Mouse (Mus musculus) ovary, postnatal 36 days (tissue): Measurements from ENCODE around the gene Prkn.

Experiments used
- DNase-seq: peaks from one replicate; pipeline ENCODE4 v3.0.0; 2022; ENCODE audit warnings: low spot score, mixed read lengths

Prkn gene

DNA sequence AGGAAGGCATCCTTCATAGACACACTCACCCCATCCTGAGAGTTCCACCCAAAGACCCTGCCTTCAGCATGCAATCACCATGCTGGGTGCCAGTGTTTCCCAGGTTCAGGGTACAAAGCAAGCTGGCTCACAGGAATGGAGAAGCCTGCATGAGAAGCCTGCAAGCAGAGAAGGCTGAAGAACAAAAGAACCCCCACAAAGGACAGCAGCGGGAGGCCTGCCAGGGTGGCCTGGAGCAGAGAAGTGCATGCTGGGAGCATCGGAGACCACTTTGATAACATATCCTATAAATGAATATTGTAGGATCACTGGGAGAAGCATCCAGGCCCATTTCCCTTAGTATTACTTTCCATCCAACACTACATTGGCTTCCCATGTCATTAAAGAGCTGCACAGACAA is 692.6 kb downstream of the Prkn start:
- DNase-seq = no peak

- no peak for DNase-seq
Measured at GRCm38 (mm10) chr17:11533835-11534234, 693.7 kb downstream of the Prkn start.

DNA sequence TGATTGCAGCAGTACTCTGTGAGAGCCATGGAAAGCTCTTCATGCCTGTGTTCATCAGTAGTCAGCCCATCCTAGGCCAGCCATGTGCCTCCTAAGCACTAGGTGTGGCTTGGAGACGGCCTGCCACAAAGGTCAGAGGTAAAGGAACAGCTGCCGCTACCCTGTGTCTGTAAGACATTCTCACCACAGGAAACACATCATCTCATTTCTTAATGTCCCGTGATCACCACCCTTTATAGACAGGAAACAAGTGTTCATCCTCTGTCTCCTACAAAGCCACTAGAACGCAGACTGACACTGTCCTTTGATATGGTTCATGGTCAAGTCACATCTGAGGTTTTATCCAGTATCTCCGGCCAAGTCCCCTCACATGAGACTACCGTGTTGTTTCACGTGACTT is 698.6 kb downstream of the Prkn start:
- DNase-seq = no peak

- DNase-seq = no peak
Measured at GRCm38 (mm10) chr17:11541928-11542623, 701.9 kb downstream of the Prkn start.

- DNase-seq = no peak
Measured at GRCm38 (mm10) chr17:11550562-11550961, 710.4 kb downstream of the Prkn start.

GRCm38 (mm10) chr17:11565681-11566080 is 725.5 kb downstream of the Prkn start:
- DNase-seq = no peak

GRCm38 (mm10) chr17:11570392-11570791 is 730.2 kb downstream of the Prkn start:
- DNase-seq = no peak

DNA sequence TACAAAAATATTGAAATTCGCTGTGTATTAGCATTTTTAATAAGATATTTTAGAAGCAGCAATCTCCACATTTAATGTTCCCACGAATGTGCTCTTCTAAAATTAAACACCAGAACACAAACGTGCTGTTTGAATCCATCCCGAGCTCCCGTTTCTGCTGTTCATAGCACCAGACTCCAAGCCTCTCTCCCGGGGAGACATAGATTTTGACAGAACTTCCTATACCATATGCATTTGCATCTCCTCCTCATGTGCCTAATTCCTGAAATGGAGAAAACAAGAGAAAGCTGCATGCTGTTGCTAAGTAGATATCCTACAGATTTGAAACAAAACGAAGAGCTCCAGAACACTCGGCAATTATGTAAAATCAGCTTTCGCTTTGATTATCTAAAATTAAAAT is 733.5 kb downstream of the Prkn start:
- no peak for DNase-seq

DNA sequence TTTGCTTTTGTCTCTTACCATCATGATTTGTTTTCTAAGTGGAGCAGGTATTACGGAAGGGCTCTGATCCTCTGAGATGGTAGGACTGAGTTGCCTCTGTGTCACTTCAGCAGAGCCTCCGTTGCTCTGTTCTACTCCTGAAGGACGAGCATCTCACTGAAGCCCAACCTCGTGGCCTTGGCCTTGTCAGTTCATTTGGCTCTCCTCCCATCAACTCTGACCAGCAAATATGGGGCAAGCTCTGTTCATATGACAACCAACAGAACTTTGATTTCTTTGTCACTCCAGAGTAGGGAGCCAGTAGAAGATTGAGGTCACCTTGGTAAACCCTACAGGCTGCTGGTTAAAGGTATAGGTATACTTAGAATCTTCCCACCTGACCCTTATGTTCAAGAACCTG is 745.3 kb downstream of the Prkn start:
- no peak for DNase-seq

GRCm38 (mm10) chr17:11607931-11608330 is 767.7 kb downstream of the Prkn start:
- no peak for DNase-seq

DNA sequence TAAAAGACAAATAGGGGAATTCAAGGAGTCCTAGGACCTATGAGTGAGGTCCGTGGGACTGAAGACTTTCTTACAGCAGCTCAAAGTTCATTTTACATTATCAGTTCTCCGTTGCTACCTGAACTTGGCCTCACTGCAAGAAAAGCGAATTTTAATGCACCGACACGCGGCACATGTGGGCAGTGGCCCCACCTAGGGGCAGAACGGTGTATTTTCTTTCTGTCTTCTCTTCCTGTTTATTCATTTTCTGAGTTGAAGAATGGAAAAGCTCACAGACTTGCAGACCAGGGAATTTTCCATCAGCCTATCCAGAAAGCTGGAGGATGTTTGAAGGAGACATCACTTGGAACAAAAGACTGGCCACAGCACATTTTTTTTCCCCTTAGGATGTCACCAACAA is 771.3 kb downstream of the Prkn start:
- DNase-seq = peak; percentile 27

DNA sequence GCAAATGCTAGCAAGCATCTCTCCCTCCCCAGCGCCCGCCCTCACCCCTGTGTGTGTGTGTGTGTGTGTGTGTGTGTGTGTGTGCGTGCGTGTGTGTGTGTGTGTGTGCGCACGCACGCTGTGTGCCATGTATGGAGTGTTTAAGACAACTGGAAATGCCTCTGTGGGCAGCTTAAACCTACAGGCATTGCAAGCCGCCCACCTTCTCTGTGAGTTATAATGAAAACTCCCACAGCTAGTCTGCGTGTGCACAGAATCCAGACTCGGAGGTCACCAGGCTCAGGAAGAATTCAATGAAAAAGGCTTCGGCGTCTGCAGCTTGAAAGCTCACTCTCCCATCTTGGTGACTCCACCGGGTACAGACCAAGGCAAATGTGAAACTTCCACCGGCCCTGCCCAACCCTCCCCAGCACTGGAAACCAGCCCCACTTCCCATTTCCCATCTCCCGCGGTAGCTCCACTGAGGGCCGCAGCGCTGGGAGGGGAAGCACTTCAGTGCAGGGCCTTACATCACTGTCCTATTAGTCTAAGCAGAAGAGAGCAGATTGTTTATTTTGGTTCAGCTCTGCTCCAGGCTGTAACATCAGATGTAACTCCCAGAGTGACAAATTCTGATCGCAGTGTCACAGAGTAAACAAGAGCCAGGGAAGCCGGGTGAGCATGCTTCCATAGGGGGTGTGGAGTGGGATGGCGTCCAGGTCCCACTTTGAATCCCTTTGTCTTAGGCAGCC is 772.8 kb downstream of the Prkn start:
- DNase-seq = no peak

- no peak for DNase-seq
Measured at GRCm38 (mm10) chr17:11617552-11617951, 777.4 kb downstream of the Prkn start.

- DNase-seq = no peak
Measured at GRCm38 (mm10) chr17:11618886-11619590, 778.9 kb downstream of the Prkn start.

- DNase-seq = no peak
Measured at GRCm38 (mm10) chr17:11620770-11621169, 780.6 kb downstream of the Prkn start.

GRCm38 (mm10) chr17:11621492-11621891 is 781.3 kb downstream of the Prkn start:
- no peak for DNase-seq

- DNase-seq = no peak
Measured at GRCm38 (mm10) chr17:11626306-11626705, 786.1 kb downstream of the Prkn start.

DNA sequence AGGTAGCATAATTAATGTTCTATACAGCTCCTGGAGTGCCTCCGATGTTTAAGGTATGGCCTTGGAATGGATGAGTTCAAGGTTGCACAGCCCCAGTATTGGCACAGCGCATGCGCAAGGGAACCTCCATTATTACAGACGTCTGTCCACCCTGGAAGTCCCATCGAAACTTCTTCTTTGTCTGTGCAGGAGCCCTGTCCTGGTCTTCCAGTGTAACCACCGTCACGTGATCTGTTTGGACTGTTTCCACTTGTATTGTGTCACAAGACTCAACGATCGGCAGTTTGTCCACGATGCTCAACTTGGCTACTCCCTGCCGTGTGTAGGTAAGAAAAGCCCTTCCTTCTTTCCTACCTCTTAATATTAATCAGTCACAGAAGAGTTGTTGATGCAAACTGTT is 794.9 kb downstream of the Prkn start:
- DNase-seq = no peak

GRCm38 (mm10) chr17:11637642-11638041 is 797.5 kb downstream of the Prkn start:
- no peak for DNase-seq

- DNase-seq = no peak
Measured at GRCm38 (mm10) chr17:11638451-11638850, 798.3 kb downstream of the Prkn start.

DNA sequence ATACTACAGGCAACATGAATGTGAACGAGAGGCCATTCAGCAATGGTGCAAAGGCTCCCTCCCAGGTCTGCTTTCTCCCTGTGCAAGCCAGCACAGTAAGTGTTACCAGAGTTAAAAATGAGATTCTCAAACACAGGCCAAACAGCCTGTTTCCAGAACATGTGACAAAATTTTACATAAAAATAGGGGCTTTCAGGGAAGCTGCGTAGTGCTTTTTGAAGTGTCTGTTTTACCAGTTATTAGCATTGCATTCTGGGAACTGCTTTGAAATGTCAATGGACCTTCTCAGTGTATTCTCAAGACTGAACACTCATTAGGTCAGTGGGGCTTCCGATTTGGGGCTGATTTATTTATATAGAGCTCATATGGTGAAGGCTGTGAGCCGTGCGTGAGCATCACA is 799.6 kb downstream of the Prkn start:
- no peak for DNase-seq

GRCm38 (mm10) chr17:11642328-11642727 is 802.1 kb downstream of the Prkn start:
- no peak for DNase-seq

- DNase-seq = no peak
Measured at GRCm38 (mm10) chr17:11644016-11644415, 803.8 kb downstream of the Prkn start.
